Mouse (Mus musculus) lung, embryonic 14.5 days (tissue): ENCODE results near the gene Tbc1d10b. TPM values are rescaled to one million over a fixed set of nuclear protein-coding genes. Genes with fewer than 3 reads are reported as not detected.

Source experiments
- ATAC-seq: fragments of 200-750 bp; cut with Nextera tagmentation; 2 replicates; pipeline ENCODE4 v1.8.0; 2017; ENCODE audit warnings: mild to moderate bottlenecking, moderate TSS enrichment, moderate library complexity; ENCODE audit not compliant: insufficient read depth
- DNase-seq: peaks from one replicate; pipeline ENCODE4 v3.0.0-alpha.2; 2015
- H3K27ac ChIP-seq: fragments of 300-500 bp; sonication (generic); 2 replicates; pipeline ENCODE4 v1.5.1; 2014; ENCODE audit warnings: low read depth, mild to moderate bottlenecking, moderate library complexity
- H3K27me3 ChIP-seq: fragments of 300-500 bp; sonication (generic); 2 replicates; pipeline ENCODE4 v1.6.1; 2014; ENCODE audit warnings: low read length, control low read depth; ENCODE audit not compliant: insufficient read depth
- H3K36me3 ChIP-seq: fragments of 300-500 bp; sonication (generic); 2 replicates; pipeline ENCODE4 v1.6.1; 2014; ENCODE audit warnings: control low read depth; ENCODE audit not compliant: insufficient read depth
- H3K4me1 ChIP-seq: fragments of 300-500 bp; sonication (generic); 2 replicates; pipeline ENCODE4 v1.6.1; 2014; ENCODE audit warnings: antibody characterized with exemption, control low read depth; ENCODE audit not compliant: insufficient read depth
- H3K4me2 ChIP-seq: fragments of 300-500 bp; sonication (generic); 2 replicates; pipeline ENCODE4 v1.6.1; 2014; ENCODE audit warnings: mild to moderate bottlenecking
- H3K4me3 ChIP-seq: fragments of 300-500 bp; sonication (generic); 2 replicates; pipeline ENCODE4 v1.5.1; 2014; ENCODE audit warnings: low read depth, low read length
- H3K9ac ChIP-seq: fragments of 300-500 bp; sonication (generic); 2 replicates; pipeline ENCODE4 v1.6.1; 2014
- H3K9me3 ChIP-seq: fragments of 300-500 bp; sonication (generic); 2 replicates; pipeline ENCODE4 v1.6.1; 2016; ENCODE audit warnings: low read depth, low read length, control low read depth
- CTCF ChIP-seq: IDR thresholded peaks from 2 replicates; pipeline ENCODE4 v1.5.1; 2016; ENCODE audit warnings: antibody characterized with exemption, low read depth
- WGBS: fragments of 180-500 bp; shearing (Covaris S2); extraction: QIAGEN DNeasy Blood & Tissue Kit; methylation state at CpG from one replicate; pipeline ENCODE4 v1.1.7; 2014; 5-methylcytosine and 5-hydroxymethylcytosine counted together
- polyA plus RNA-seq: library from polyadenylated mRNA; unstranded; fragments of >200 nt; fragmentation: Nextera tagmentation; extraction: Ambion mirVana; gene quantifications from 2 replicates; pipeline ENCODE4 v1.2.1, GENCODE M21; 2014

Tbc1d10b gene
- polyA plus RNA-seq, 1 experiment from 2014 or later: 33.7 TPM

DNA sequence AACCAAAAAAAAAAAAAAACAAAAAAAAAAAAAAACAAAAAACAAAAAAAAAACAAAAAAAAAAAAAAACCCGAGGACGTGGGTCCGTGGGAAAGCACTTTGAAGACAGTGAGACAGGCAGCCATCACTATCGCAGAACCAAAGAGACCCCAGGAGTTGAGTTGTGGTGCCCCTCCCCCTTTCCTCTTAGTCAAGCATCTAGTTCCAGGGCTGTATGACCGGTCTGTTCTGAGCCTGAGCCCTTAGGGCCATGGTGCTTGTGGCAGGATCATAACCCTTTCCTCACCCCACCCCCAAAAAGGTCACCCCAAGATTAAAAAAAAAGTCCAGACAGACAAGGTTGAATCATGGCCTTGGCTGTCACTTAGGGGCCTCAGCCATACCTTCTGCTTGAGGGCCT lies 8.0 kb upstream of the Tbc1d10b start:
- H3K4me1 ChIP-seq: no peaks in the 10 kb centered on the region
- DNase-seq: no peak
- peaks cover 4% of the 10 kb centered on the region; the same call in 1 of the 2 replicates for H3K27me3 ChIP-seq
- no peak overlapping the region for H3K9ac ChIP-seq
- no peak for TF ChIP-seq CTCF
- H3K9me3 ChIP-seq: no peaks in the 10 kb centered on the region
- 81% methylated on average over 5 of the region's 5 CpGs for WGBS
- H3K27ac ChIP-seq: no peak overlapping the region
- no peaks in the 10 kb centered on the region for H3K36me3 ChIP-seq
- H3K4me3 ChIP-seq: no peak overlapping the region
- no peak overlapping the region for H3K4me2 ChIP-seq
- ATAC-seq: no peak

DNA sequence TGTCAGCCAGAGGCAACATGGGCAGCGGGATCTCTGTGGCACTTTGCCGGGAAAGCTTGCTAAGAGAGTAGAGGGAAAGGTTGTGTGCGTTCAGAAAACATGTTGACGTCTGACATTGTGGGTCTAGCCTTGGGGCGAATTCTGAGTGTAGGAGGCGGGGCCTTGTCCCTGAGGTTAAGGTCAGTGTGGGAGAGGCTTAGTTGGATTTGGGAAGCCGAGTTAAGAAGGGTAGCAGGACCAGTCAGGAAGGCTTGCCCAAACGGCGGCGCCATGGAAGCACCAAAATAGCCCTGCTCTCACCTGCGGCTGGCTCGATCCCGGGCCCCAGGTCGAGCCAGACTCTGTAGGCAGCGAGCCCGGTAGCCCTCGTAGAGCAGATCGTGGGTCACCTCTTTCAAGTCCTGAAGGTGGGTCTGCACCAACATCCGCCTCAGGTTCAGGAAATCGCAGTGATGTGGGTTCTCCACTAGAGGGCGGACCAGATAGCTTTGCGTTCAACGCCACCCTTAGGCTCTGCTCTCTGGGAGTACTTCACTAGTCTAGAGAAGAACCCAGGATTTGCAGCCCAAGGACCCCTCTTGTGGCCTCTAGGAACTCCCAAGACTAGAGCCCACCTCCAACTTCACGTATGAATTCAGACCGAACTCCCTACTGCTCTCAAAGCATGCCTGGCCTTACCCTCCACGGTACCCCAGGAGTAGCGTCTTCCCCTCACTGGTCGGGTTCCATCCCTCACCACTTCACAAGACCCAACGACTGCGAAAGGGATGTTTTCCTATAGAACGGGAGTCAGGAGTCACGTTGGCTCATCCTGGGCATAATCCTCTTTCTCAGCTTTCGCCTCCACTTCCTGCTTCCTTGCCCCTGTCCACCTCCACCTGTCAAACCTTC lies 7.0 kb upstream of the Tbc1d10b start:
- H3K9ac ChIP-seq: peak overlapping the region; percentile 47
- TF ChIP-seq CTCF: peak; percentile 89
- H3K27me3 ChIP-seq: peaks cover 4% of the 10 kb centered on the region; the same call in 1 of the 2 replicates
- WGBS: 24% methylated on average over 33 of the region's 33 CpGs
- DNase-seq: peak; percentile 89
- H3K36me3 ChIP-seq: no peaks in the 10 kb centered on the region
- peak overlapping the region; percentile 62 for H3K4me2 ChIP-seq
- ATAC-seq: peak; percentile 47; the same call in 1 of the 2 replicates
- H3K9me3 ChIP-seq: no peaks in the 10 kb centered on the region
- H3K27ac ChIP-seq: no peak overlapping the region
- H3K4me1 ChIP-seq: no peaks in the 10 kb centered on the region
- H3K4me3 ChIP-seq: peak overlapping the region; percentile 33

DNA sequence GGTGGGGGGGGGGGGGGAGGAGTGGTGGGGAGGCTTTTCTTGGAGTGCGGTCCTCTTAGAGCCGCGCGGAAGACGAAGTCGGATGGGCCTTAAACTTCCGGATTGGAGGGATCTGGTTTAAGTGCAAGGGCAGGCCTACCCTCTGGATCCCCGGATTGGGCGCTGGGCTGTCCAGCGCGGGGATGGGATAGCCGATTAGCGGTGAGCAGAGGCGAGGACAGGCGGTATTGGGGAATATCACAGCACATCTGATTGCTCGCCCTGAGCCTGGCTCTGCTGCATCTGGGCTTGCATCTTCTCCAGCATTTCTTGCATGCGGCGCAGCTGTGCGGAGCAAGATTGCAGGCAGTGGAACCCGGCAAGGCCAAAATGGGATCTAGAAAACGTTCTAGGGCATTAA lies 6.3 kb upstream of the Tbc1d10b start:
- H3K9ac ChIP-seq: peak overlapping the region; percentile 47; the same call in 1 of the 2 replicates
- ATAC-seq: no peak
- DNase-seq: peak; percentile 25
- 31% methylated on average over 21 of the region's 21 CpGs for WGBS
- H3K9me3 ChIP-seq: no peaks in the 10 kb centered on the region
- TF ChIP-seq CTCF: no peak
- peaks cover 4% of the 10 kb centered on the region; the same call in 1 of the 2 replicates for H3K27me3 ChIP-seq
- H3K27ac ChIP-seq: no peak overlapping the region
- H3K4me3 ChIP-seq: peak overlapping the region; percentile 33; the same call in 1 of the 2 replicates
- H3K4me2 ChIP-seq: peak overlapping the region; percentile 62
- no peaks in the 10 kb centered on the region for H3K36me3 ChIP-seq
- no peaks in the 10 kb centered on the region; the same call in 1 of the 2 replicates for H3K4me1 ChIP-seq

DNA sequence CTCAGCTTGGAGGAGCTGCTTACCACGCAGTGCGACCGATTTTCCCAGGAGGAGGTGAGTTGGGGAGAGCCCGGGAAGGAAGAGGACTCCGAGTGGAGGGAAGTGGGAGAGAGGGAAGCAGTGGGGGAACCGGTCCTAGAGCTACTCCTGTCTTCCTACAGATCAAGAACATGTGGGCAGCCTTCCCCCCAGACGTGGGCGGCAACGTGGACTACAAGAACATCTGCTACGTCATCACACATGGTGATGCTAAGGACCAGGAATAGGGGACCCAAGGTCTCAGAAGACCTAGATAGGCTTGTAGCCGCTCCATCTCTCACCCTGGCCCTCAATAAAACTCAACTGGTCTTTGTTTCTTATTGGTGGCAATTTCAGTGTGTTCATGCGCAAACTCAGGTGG lies 5.7 kb upstream of the Tbc1d10b start:
- Histone ChIP-seq H3K4me1 (no peaks in the 10 kb centered on the region; the same call in 1 of the 2 replicates), H3K27me3 (peaks cover 4% of the 10 kb centered on the region; the same call in 1 of the 2 replicates), H3K9me3 (no peaks in the 10 kb centered on the region), H3K9ac (no peak overlapping the region), H3K27ac (no peak overlapping the region), H3K4me3 (no peak overlapping the region), H3K4me2 (no peak overlapping the region), H3K36me3 (no peaks in the 10 kb centered on the region)
- WGBS: 53% methylated on average over 12 of the region's 12 CpGs
- ATAC-seq (no peak), DNase-seq (no peak)
- TF ChIP-seq CTCF: no peak

DNA sequence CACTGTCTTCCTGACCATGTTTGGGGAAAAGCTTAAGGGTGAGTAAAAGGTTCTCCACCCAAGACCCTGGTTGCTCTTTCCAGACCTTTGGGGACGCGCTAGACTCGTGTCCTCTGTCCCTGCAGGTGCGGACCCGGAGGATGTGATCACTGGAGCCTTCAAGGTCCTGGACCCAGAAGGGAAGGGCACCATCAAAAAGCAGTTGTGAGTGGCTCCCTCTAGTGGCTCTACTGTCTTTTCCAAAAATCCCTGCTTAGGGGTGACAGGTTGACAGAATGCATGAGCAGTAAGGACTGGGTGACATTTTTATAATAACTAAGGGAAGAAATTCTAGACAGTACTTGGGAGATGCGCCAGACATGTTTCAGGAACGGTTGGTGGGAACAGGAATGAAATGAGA lies 5.2 kb upstream of the Tbc1d10b start:
- Histone ChIP-seq H3K36me3 (no peaks in the 10 kb centered on the region), H3K9ac (no peak overlapping the region), H3K4me3 (no peak overlapping the region), H3K27ac (no peak overlapping the region), H3K4me1 (no peaks in the 10 kb centered on the region; the same call in 1 of the 2 replicates), H3K27me3 (peaks cover 4% of the 10 kb centered on the region; the same call in 1 of the 2 replicates), H3K9me3 (no peaks in the 10 kb centered on the region), H3K4me2 (no peak overlapping the region)
- 34% methylated on average over 7 of the region's 7 CpGs for WGBS
- ATAC-seq (no peak), DNase-seq (peak; percentile 55)
- peak; percentile 63 for TF ChIP-seq CTCF

DNA sequence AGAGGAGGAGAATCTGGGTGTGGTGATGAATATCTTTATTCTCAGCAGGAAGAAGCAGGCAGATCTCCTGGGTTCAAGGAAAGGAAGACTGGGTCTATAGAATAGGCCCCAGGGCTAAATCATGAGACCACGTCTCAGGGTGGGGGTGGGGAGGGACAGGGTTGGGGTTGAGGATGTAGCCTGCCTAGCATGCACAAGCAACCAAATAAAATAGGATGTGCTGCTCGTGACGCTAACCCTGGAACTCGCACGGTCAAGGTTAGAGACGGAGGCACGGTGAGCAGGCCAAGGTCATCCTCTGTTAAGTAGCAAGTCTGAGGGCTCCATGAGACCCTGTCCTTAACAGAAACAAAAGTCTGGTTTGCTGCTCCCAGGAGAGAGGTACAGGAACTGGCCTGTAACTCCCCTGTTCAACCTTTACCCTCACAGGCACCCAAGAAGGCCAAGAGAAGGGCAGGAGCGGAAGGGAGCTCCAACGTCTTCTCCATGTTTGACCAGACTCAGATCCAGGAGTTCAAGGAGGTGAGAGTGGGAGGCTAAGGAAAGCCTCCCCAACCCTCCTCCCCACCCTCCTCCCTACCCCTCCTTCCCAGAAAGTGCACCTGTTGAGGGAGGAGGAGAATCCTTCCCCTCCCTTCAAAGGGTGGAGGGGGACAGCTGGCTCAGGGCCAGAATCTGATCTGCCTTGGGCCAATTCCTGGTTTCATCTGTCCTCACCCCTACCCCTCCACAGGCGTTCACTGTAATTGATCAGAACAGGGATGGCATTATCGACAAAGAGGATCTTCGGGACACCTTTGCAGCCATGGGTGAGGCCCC lies 4.4 kb upstream of the Tbc1d10b start:
- no peaks in the 10 kb centered on the region for H3K9me3 ChIP-seq
- WGBS: 84% methylated on average over 12 of the region's 12 CpGs

More for the DNA sequence above, 4.4 kb upstream of the Tbc1d10b start:
- H3K9ac ChIP-seq: no peak overlapping the region
- DNase-seq: no peak
- H3K27ac ChIP-seq: no peak overlapping the region
- H3K4me2 ChIP-seq: no peak overlapping the region
- peaks cover 4% of the 10 kb centered on the region; the same call in 1 of the 2 replicates for H3K27me3 ChIP-seq
- H3K36me3 ChIP-seq: no peaks in the 10 kb centered on the region
- H3K4me3 ChIP-seq: no peak overlapping the region
- ATAC-seq: no peak
- TF ChIP-seq CTCF: no peak
- H3K4me1 ChIP-seq: no peaks in the 10 kb centered on the region; the same call in 1 of the 2 replicates
